Mouse (Mus musculus): ENCODE measurements around the gene Ptgs2.

- TF ChIP-seq CTCF (IDR thresholded peaks at IDR 0.05; ENCODE audit: insufficient read depth, low read depth, low read length): no peak
- TF ChIP-seq POLR2A (IDR thresholded peaks at IDR 0.05; ENCODE audit: insufficient read depth, low read depth, low read length): no peak
Measured at GRCm38 (mm10) chr1:150130586-150131275, 30.9 kb downstream of the Ptgs2 start.

All from olfactory bulb, adult 2 months (tissue).